Mouse (Mus musculus) stomach, postnatal 0 days (tissue): ENCODE data around the gene Foxn1. TPM values are rescaled to one million over a fixed set of nuclear protein-coding genes. Genes with fewer than 3 reads are reported as not detected.

Experiments used
- ATAC-seq: fragments of 200-750 bp; cut with Nextera tagmentation; 2 replicates; pipeline ENCODE4 v1.8.0; 2017; ENCODE audit not compliant: low FRiP score, low TSS enrichment
- DNase-seq: peaks from one replicate; pipeline ENCODE4 v3.0.0-alpha.2; 2016; ENCODE audit warnings: low spot score
- H3K27ac ChIP-seq: fragments of 300-500 bp; sonication (generic); replicated peaks from 2 replicates; pipeline ENCODE4 v1.5.1; 2014; ENCODE audit warnings: mild to moderate bottlenecking, control low read depth
- H3K27me3 ChIP-seq: fragments of 300-500 bp; sonication (generic); 2 replicates; pipeline ENCODE4 v1.6.1; 2014; ENCODE audit warnings: low read length; ENCODE audit not compliant: control insufficient read depth, insufficient read depth
- H3K36me3 ChIP-seq: fragments of 300-500 bp; sonication (generic); 2 replicates; pipeline ENCODE4 v1.6.1; 2014; ENCODE audit warnings: low read length, mixed read lengths; ENCODE audit not compliant: control insufficient read depth, insufficient read depth
- H3K4me1 ChIP-seq: fragments of 300-500 bp; sonication (generic); replicated peaks from 2 replicates; pipeline ENCODE4 v1.6.1; 2014; ENCODE audit warnings: antibody characterized with exemption; ENCODE audit not compliant: control insufficient read depth, insufficient read depth
- H3K4me2 ChIP-seq: fragments of 300-500 bp; sonication (generic); replicated peaks from 2 replicates; pipeline ENCODE4 v1.6.1; 2014; ENCODE audit warnings: low read depth, mild to moderate bottlenecking, control low read depth, moderate library complexity
- H3K4me3 ChIP-seq: fragments of 300-500 bp; sonication (generic); 2 replicates; pipeline ENCODE4 v1.5.1; 2014; ENCODE audit warnings: low read depth, low read length, control low read depth
- H3K9ac ChIP-seq: fragments of 300-500 bp; sonication (generic); 2 replicates; pipeline ENCODE4 v1.6.1; 2014; ENCODE audit warnings: mild to moderate bottlenecking, low read length, control low read depth, mixed read lengths
- H3K9me3 ChIP-seq: fragments of 300-500 bp; sonication (generic); 2 replicates; pipeline ENCODE4 v1.6.1; 2016; ENCODE audit warnings: low read length; ENCODE audit not compliant: control insufficient read depth
- CTCF ChIP-seq: IDR thresholded peaks from 2 replicates; pipeline ENCODE4 v1.5.1; 2016; ENCODE audit warnings: antibody characterized with exemption, low read depth, mild to moderate bottlenecking, moderate library complexity
- EP300 ChIP-seq: optimal IDR thresholded peaks from 2 replicates; pipeline ENCODE3; 2016; ENCODE audit warnings: antibody characterized with exemption
- WGBS: fragments of 180-500 bp; shearing (Covaris S2); extraction: QIAGEN DNeasy Blood & Tissue Kit; methylation state at CpG from one replicate; pipeline ENCODE4 v1.1.7; 2014; 5-methylcytosine and 5-hydroxymethylcytosine counted together
- polyA plus RNA-seq: library from polyadenylated mRNA; unstranded; fragments of >200 nt; fragmentation: Nextera tagmentation; extraction: Ambion mirVana; gene quantifications from 2 replicates; pipeline ENCODE4 v1.2.1, GENCODE M21; 2015

Gene Foxn1
- polyA plus RNA-seq, 1 experiment from 2014 or later, result 1.9 TPM

GRCm38 (mm10) chr11:78324965-78325364 is 61.4 kb downstream of the Foxn1 start:
- DNase-seq (no peak), ATAC-seq (no peak)
- Histone ChIP-seq H3K27ac (no peak overlapping the region), H3K36me3 (no peaks in the 10 kb centered on the region), H3K9ac (no peak overlapping the region), H3K9me3 (no peaks in the 10 kb centered on the region), H3K4me3 (no peak overlapping the region), H3K27me3 (no peaks in the 10 kb centered on the region), H3K4me2 (no peak overlapping the region), H3K4me1 (peaks cover 5% of the 10 kb centered on the region; the same call in 1 of the 2 replicates)
- TF ChIP-seq EP300, result no peak
- TF ChIP-seq CTCF, result peak; percentile 5; the same call in 1 of the 2 replicates
- 94% methylated on average over 12 of the region's 12 CpGs for WGBS

DNA sequence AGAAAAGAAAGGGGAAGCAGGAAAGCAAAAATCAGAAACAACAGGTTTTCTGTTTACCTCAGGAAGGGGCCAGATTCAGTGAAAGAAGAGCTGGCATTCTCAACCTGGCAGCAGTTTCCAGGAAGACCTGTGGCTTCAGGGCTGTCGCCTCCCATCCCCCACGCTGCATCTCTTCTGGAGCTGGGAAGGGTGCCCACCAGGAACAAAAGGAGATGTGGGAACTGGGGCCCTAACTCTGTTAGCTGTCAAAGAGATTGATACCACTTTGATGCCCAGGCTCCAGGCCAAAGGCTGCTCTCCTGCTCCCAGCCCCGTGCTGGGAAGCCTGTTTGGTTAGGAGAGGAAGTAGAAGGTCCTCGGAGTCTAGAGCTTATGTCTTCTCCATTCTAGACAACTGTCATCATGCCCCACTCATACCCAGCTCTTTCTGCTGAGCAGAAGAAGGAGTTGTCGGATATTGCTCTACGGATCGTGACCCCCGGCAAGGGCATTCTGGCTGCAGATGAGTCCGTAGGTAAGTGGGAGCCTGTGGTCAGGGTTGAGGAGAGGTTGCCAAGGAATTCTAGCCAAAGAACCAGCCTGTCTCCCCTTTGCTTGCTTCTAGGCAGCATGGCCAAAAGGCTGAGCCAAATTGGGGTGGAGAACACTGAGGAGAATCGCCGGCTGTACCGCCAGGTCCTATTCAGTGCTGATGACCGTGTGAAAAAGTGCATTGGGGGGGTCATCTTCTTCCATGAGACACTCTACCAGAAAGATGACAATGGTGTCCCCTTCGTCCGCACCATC is 62.2 kb downstream of the Foxn1 start:
- Histone ChIP-seq H3K9ac (no peak overlapping the region), H3K9me3 (no peaks in the 10 kb centered on the region), H3K27me3 (no peaks in the 10 kb centered on the region), H3K4me2 (no peak overlapping the region), H3K4me3 (no peak overlapping the region), H3K36me3 (no peaks in the 10 kb centered on the region), H3K27ac (no peak overlapping the region), H3K4me1 (peaks cover 5% of the 10 kb centered on the region; the same call in 1 of the 2 replicates)
- WGBS, result 81% methylated on average over 15 of the region's 15 CpGs
- TF ChIP-seq EP300 (no peak), CTCF (no peak)
- ATAC-seq, result no peak
- DNase-seq, result no peak

DNA sequence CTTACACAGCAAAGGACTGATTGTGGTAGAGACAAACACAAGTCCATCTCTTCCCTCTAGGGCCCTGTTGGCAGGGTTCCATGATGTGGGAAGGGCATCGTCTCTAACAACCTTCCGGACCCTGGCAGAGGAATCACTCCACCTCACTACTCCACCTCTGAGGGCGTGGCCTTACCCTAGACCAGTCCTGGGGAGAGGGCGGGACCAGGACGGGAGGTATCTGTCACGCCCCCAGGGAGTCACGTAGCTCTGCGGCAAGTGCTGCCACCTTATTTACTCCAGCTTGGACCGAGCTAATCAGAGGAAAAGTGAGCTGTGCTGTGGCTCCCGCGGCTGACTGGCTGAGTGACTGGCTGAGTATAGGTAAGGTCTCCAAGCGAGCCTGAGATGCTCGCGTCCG is 63.5 kb downstream of the Foxn1 start, which contains the start of gene Aldoc:
Gene Aldoc (plus strand): TSS at position 109 of the 400 bp plus-strand sequence.
- no peak within 1 kb of the TSS for H3K9ac ChIP-seq
- TF ChIP-seq CTCF (peak; percentile 13; the same call in 1 of the 2 replicates), EP300 (no peak)
- H3K9me3 ChIP-seq, result no peaks in the 10 kb centered on the region
- peak within 1 kb of the TSS; percentile 17; the same call in 1 of the 2 replicates for H3K4me3 ChIP-seq
- DNase-seq, result peak; percentile 95
- H3K27ac ChIP-seq, result 0 out of 2 replicates have a peak within 1 kb of the TSS, but pooled peaks have one; percentile 24
- no peaks in the 10 kb centered on the region for H3K36me3 ChIP-seq
- 9% methylated on average over 15 of the region's 15 CpGs for WGBS
- peak; percentile 97 for ATAC-seq
- peak within 1 kb of the TSS; percentile 45 for H3K4me2 ChIP-seq
- H3K4me1 ChIP-seq, result no peaks in the 10 kb centered on the region
- H3K27me3 ChIP-seq, result no peaks in the 10 kb centered on the region

- H3K4me3 ChIP-seq, result no peak overlapping the region
- no peak for DNase-seq
- H3K27ac ChIP-seq, result 0 out of 2 replicates have a peak overlapping the region, but pooled peaks have one; percentile 18
- H3K4me1 ChIP-seq, result no peaks in the 10 kb centered on the region
- 30% methylated on average over 2 of the region's 2 CpGs for WGBS
- H3K9me3 ChIP-seq, result no peaks in the 10 kb centered on the region
- no peak overlapping the region for H3K9ac ChIP-seq
- ATAC-seq, result peak; percentile 43
- peak overlapping the region; percentile 45 for H3K4me2 ChIP-seq
- TF ChIP-seq CTCF, result no peak
- no peak for TF ChIP-seq EP300
- no peaks in the 10 kb centered on the region for H3K27me3 ChIP-seq
- no peaks in the 10 kb centered on the region for H3K36me3 ChIP-seq
Measured at GRCm38 (mm10) chr11:78322076-78322831, 64.1 kb downstream of the Foxn1 start.

GRCm38 (mm10) chr11:78318411-78318810 is 67.9 kb downstream of the Foxn1 start:
- Histone ChIP-seq H3K4me1 (no peaks in the 10 kb centered on the region), H3K27me3 (no peaks in the 10 kb centered on the region), H3K4me3 (no peak overlapping the region), H3K4me2 (no peak overlapping the region), H3K9me3 (no peaks in the 10 kb centered on the region), H3K27ac (no peak overlapping the region), H3K9ac (no peak overlapping the region), H3K36me3 (peaks cover 9% of the 10 kb centered on the region; the same call in 1 of the 2 replicates)
- 87% methylated on average over 2 of the region's 2 CpGs for WGBS
- DNase-seq (no peak), ATAC-seq (no peak)
- TF ChIP-seq CTCF, result no peak
- TF ChIP-seq EP300, result no peak

DNA sequence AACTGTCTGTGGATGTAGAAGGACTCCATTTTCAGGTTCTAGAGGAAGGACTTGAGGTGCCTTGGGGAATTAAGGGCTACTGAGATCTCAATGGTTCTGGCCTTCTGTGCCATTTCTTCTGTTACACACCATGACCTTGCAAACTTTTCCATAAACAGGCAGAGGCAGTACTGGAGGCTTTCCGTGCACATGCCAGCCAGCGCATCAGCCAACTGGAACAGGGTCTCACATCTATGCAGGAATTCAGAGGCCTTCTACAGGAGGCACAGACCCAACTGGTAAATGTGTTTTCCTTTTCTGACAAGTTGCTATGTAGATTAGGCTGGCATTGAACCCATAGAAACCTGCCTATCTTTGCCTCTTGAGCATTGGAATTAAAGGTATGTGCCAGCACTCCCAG is 72.7 kb downstream of the Foxn1 start:
- Histone ChIP-seq H3K9ac (no peak overlapping the region), H3K27ac (no peak overlapping the region), H3K36me3 (peaks cover 12% of the 10 kb centered on the region), H3K4me3 (no peak overlapping the region), H3K9me3 (no peaks in the 10 kb centered on the region), H3K4me1 (no peaks in the 10 kb centered on the region), H3K27me3 (no peaks in the 10 kb centered on the region), H3K4me2 (no peak overlapping the region)
- TF ChIP-seq CTCF, result no peak
- TF ChIP-seq EP300, result no peak
- DNase-seq (no peak), ATAC-seq (no peak)
- WGBS, result 87% methylated on average over 2 of the region's 2 CpGs
